Mouse (Mus musculus) adrenal gland, postnatal 25 days (tissue): Measurements from ENCODE around the gene Fgfr2. TPM values are rescaled to one million over a fixed set of nuclear protein-coding genes. Genes with fewer than 3 reads are reported as not detected.
A peak's percentile ranks its signal among the peaks of the same experiment; 100 is the strongest.

Experiments used
- DNase-seq: peaks from one replicate; pipeline ENCODE4 v3.0.0; 2021; ENCODE audit warnings: mixed read lengths
- total RNA-seq: library from RNA; stranded (reverse); gene quantifications from 2 replicates; pipeline ENCODE4 v1.2.3, GENCODE M21; 2021

Gene Fgfr2
- total RNA-seq, 1 experiment from 2014 or later = 186 TPM

DNA sequence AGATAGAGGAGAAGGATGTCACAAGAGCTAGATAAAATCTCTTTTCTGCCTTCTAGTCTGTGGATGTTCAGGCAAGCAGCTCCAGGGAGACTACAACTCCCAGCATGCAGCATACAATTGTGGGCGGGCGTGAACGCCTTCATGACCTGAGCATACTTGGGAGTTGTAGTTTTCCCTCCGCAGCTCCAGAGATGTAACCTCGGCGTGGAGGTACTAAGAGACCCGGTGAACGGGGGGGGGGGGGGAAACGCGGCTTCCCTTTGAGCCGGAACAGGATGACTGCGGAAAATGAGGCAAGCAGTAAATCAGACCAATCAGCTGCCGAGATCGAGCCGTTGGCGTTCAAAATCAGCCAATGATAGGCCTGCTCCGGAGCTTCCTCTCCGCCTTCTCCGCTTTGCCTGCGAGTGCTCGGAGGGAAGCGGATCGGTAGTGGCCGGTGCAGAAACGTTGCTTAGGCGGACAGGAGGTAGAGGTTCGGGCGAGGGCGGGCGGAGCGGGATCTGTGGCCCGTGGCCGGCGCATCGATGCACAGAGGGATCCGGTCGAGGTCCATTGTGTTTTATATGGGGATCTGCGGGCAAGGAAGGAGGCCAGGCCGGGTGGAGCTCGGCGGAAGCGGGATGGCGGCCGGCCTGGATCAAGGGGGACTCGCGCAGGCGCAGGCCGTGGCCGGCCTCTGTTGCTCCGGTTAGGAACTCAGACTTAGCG is 1563.0 kb downstream of the Fgfr2 start, which contains the start of gene Bub3:
TSS of gene Bub3 (plus strand) at position 237 of the 711 bp plus-strand sequence.
- peak; percentile 82 for DNase-seq

DNA sequence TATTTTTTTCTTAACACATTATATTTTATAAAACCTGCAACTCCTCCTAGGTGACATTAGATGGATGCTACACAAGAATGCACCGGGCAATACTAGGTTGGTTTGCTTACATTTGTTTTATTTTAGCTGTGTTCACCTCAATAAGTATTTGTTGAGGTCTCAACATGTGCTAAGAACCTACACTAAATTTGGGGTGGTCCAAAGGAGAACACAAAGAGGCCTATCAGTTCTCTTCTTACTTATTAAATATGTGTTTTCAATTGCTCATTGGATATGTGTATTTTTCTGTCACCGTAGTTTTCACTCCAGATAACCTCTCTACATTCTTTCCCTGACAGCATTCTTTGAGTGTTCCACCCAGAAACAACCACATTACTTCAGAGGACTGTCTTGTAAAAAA is 1565.4 kb downstream of the Fgfr2 start:
- no peak for DNase-seq

DNA sequence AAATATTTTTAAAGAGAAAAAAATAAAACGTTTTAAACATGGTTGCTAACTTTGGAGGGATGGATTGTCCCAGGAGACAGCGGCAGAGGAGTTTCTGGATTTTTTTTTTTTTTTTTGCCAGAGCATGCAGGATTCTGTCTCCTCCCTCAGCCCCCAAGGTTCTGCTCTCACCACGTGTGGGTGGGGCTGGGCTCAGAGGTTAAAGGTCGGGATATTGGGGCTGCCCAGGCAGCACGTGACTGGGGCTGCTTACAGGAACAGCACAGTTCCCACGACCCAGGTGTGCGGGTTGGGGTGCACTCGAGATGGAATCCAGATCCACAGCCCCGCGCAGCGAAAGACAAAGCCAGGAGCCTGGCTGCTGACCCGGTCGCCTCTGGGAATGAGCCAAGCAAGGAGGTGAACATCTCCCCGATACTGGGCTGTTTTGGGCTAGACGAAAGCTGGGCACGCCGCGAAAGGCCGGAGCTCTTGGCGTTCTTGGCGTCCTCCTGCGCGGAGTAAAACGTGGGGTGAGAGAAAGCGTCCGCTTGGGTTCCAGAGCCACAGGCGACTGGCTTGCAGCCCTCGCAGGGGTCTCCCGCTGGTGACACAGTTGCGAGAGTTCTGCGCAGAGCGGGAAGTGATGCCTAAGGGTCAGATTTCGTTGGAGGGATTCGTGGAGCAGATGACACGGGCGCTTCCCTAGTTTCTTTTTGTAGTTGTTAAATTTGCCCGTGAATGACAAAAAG is 1566.4 kb downstream of the Fgfr2 start:
- DNase-seq = no peak

DNA sequence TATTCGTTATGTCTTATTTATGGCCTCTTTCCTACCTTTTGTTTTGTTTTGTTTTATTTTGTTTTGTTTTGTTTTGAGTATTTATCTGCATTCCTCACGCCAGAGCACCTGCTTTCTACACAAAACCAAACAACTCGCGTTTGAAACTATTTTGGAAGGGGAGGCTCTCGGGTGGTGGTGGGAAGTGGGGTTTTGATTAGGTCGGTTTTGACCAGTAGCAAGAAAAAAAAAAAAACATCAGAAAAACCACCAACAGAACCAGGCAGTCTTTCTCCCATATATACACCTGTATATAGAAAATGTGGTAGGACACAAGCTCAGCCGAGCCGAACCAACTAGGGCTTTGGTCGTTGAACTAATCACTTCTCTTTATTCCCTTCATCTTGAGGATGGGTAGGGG is 1567.0 kb downstream of the Fgfr2 start:
- DNase-seq = no peak

DNA sequence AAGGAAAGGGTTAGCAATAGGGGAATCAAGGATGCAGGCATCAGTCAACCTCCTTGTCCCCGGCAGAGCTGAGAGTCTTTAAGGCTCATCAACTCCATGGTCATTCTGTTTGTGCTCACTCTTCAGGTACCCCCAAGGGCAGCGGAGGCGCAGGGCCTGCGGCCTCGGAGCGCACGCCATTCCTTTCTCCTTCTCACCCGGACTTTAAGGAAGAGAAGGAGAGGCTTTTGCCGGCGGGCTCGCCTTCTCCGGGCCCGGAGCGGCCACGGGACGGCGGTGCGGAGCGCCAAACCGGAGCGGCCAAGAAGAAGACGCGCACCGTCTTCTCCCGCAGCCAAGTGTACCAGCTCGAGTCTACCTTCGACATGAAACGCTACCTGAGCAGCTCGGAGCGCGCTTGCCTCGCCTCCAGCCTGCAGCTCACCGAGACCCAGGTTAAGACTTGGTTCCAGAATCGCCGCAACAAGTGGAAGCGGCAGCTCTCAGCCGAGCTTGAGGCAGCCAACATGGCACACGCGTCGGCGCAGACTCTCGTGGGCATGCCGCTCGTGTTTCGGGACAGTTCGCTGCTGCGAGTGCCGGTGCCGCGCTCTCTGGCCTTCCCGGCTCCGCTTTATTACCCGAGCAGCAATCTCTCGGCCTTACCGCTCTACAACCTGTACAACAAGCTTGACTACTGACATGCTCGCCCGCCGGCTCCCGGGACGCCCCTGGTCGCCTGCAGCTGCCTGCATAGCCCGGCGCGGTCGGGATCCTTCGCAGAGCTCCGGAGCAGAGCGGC is 1567.7 kb downstream of the Fgfr2 start:
- peak; percentile 19 for DNase-seq

DNA sequence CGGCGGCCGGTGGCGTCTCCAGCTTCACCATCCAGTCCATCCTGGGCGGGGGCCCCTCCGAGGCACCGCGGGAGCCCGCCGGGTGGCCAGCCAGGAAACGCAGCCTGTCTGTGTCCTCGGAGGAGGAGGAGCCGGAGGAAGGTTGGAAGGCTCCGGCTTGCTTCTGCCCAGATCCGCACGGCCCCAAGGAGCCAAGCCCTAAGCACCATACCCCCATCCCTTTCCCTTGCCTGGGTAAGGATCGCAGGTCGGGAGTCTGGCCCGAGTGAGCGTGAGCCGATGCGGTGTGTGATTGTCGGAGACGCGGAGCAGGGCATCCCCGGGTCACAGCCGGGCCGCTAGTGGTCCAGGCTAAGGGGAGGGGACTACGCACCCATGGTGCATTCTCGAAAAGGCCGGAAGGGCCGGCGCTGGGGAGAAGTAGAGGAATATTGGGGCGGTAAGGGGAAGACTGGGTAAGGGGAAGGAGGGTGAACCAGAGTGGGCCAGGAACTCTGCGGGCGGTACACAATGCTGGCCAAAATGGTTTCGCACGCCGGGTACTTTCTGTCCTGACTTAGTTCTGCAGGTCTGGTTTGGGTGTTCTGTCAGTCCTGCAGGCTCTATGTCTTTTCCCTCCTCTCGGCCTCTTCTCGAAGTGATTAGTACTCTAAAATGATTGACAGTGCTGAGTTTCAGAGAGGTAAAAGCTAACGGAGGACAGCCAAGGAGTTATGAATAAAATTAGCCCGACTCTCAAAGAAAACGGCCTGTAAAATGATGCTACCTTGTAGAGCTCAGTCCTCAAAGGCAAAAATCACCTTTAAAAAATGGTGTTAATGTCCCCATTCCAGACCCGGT is 1568.6 kb downstream of the Fgfr2 start:
- no peak for DNase-seq

DNA sequence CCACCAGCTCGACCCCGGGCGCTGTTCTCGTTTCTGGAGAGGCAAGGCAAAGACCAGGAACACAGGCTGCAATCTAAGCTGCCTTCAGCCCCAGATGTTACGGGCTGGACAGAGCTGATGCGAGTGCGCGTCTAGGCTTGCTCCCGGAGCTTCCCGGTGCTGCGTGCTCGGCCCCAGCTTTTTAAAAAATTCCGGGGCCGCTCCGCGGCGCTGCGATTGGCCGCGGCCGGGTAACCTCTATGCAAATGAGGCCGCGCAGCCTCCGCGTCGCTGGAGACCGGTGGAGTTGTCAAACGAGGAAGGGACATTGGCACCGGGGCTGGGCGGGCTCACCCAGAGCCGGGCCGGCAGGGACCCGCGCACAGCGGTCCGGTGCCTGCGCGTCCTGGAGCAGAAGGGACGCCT is 1569.4 kb downstream of the Fgfr2 start:
- DNase-seq = peak; percentile 51

DNA sequence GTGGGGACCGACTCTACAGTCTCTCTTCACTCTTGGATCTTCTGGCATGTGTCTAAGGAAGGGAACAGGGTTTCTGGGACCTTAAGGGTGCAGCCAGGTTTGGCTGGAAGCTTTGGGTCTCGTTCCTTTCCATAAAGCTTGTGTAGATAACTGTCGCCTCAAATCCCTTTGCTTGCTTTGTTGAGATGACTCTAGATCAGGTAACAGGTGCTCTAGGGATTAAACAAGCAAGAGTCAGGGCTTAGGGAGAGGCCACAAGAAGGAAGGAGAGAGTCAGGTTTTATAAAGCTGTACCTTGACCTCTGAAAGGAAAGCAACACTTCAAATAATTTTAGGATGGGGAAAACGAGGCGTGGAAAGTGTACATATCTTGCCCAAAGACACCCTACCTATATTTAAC is 1570.4 kb downstream of the Fgfr2 start:
- DNase-seq = no peak

DNA sequence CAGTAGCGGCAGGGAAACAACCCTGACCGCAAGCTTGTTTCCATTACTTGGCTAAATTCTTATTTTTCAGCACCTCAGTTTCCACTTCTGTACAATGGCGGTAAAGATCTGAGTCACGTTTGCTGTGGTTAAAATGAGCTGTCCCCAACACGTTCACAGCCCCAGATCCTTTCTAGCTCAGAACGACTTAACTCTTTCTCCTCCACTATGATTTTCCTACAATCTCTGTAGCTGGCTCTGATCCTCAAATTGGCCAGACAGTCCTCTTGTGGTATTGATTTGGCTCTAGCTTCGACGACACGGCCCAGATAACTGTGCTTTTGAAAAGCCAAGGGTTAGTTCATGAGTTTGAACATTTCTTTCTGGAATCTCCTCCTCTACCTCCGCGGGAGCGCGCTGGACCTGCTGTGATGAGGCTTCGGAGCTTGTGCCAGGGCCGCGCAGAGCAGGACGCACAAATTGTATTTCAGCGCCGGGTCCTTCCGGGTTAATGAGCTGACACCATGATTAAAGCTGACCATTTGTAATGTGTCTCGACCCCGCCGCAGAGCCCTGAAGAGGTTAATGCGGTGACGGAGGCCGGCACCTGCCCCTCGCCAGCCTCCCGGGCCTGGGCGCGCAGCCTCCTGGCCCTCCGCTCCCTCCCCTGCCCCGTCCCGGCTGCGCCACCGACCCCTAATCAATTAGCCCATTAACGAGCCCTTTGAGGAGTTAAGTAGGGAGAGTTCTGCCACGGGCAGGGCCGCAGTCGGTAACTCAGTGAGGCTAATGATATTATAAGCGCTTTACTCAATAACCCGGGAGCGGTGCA is 1571.0 kb downstream of the Fgfr2 start:
- no peak for DNase-seq

DNA sequence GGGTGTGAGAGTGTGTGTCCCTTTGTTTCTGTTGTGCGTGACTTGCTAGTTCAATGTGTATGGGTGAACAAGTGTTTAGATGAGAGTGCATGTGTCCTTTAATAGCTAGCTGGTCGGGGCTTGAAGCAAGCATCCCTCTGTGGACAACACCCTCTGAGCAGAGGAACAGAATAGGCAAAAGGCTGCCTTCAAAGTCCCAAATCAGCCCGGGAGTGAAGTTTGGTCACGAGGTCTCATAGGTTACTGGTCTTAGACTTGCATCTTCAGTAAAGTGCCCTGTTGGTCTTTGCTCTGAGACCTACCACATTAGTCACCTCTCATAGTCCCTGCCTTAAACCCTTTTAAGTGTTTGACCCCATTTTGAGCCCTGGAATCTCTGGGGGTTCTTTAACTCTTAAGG is 1571.7 kb downstream of the Fgfr2 start:
- no peak for DNase-seq

DNA sequence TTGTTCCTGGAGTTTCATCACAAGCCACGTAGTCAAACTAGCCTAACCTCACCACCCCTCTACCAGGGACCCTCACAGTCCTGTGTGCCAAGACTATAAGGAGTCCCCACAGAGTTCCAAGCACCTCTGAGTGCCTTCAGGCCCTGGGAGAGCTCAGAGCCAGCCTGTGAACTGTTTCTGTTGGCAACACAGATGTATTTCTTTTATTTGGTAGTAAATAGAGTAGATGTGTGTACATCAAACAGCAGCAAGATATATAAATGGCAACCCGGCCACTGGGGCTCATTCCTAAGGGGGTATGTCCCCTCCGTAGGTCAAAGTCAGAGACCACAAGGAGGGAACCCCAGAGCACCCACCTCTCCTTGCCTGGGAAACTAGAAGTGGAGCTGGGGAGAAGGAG is 1574.7 kb downstream of the Fgfr2 start, which contains the start of gene Hmx2:
TSS of gene Hmx2 (plus strand) at position 301 of the 400 bp plus-strand sequence.
- no peak for DNase-seq

DNA sequence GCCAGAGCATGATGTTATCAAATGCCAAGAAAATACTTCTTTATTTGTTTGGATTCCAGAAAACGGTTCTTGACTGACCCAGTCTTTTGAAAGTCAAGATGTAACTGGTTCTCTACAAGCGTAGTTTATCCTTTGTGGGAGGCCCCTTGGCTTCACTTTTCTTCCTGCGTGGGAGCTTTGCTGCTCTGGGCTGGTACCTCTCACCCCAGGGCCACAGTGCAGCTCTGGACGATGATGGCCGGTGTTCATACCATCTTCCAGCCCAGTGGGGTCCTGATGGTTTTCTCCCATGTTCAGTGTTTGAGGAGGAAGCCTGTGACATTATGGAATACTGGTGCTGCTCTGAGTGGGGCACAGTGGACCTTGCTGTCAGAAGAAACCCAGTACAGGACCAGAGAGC is 1575.7 kb downstream of the Fgfr2 start:
- DNase-seq = no peak

DNA sequence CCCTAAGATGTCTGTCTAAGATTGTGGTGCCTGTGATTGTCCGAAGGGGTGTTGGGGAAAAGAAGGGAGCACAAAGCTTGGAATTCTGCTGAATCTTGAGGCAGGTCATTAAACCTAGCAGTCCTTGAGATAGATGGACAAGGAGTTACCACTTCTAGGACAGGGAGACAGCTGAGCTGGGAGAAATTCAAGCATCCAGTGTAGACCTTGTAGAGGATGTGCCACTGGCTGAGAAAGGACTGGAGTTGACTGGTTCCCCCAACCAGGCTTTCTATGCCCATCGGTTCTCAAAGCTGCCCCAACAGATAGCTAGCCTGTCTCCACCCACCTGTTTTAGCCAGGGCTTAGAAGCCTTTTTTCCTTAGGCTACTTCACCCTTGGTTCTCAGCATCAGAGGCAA is 1576.7 kb downstream of the Fgfr2 start:
- no peak for DNase-seq

DNA sequence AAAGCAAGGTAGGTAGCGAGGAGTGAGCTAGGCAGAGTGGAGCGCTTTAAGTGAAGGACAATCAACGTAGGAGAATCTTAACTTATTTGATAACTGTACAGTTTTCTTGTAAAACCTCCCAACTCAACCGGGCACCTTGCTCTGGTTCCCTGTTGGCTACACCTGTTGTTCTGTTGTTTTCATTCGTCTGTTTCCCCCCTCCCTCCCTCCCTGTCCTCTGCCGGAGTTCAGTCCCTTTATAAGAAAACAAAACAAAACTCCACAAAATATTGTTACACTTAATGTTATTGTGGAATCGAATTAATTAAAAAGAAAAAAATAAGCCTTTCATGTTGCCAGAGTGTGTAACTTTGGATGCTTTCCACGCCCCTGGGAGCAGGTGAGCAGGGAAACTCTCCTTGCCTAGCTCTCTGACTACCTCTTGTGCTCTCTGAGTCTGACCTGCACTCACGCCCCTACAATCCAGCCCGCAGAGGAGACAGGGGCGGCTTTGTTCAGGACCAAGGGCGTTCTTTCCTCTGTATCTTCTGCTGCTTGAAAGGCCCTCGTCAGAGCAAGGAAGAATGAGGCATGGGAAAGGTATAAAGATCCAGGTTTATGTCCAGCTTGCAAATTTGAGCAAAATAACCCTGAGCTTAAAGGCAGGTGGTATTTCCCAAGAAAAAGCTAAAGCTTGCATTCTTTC is 1577.3 kb downstream of the Fgfr2 start:
- DNase-seq = no peak

DNA sequence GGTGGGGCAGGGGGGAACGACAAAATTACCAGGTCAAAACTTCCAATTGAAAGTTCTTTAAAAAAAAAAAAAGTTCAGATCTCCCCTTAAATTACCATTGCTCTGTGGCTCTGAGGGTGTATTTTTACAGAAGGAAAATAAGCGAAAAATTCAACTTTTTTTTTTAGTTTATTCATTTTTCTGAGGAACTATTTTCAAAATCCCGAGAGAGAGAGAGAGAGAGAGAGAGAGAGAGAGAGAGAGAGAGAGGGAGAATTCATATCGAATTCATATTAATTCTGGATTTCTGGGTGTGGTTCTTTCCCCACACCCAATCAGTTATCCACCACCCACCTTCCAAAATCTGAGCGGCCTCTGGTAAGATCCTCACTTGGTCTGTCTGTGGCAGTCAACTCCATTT is 1578.3 kb downstream of the Fgfr2 start:
- no peak for DNase-seq

DNA sequence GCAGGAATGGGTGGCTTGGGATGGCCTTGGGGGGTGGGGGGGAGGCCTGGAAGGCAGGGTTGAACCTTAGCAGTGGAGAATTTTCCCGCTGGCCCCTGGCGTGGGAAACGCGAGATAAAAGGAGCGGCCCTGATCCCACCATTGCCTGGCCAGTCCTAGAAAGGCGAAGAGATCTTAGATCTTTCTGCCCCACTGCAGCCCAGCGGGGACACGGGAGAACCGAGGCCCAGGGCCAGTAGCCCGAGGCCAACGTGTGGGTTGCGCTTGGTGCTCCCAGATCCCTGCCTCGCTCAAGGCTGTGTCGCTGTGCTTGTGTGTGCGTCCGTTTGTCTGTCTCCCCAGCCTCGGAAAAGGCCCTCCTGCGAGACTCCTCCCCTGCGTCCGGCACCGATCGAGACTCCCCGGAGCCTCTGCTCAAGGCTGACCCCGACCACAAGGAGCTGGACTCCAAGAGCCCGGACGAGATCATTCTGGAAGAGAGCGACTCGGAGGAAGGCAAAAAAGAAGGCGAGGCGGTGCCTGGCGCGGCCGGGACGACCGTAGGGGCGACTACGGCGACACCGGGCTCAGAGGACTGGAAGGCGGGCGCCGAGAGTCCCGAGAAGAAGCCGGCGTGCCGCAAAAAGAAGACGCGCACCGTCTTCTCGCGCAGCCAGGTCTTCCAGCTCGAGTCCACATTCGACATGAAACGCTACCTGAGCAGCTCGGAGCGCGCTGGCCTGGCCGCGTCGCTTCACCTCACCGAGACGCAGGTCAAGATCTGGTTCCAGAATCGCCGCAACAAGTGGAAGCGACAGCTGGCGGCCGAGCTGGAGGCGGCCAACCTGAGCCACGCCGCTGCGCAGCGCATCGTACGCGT is 1579.3 kb downstream of the Fgfr2 start:
- peak; percentile 6 for DNase-seq

DNA sequence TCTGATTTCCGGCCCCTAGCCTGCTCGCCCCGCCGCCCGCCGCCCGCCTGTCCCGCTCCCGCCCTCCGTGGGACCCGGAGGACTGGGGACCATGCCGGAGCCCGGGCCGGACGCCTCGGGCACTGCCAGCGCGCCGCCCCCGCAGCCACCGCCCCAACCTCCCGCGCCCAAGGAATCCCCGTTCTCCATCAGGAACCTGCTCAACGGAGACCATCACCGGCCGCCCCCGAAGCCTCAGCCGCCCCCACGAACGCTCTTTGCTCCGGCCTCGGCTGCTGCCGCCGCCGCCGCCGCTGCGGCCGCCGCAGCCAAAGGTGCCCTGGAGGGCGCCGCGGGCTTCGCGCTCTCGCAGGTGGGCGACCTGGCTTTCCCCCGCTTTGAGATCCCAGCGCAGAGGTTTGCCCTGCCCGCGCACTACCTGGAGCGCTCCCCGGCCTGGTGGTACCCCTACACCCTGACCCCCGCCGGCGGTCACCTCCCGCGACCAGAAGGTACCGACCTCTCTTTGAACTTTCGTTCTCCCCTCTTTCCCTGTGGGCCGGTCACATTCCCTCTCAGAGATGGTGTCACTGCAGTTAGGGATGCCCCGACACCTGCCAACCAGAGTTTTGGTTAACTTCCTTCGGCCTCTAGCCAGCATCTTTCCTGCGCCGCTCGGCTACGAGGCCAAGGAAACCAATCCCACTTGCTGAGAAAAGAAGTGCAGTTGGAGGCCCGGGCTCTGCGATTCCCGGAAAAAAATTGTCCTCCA is 1580.1 kb downstream of the Fgfr2 start:
- peak; percentile 5 for DNase-seq

DNA sequence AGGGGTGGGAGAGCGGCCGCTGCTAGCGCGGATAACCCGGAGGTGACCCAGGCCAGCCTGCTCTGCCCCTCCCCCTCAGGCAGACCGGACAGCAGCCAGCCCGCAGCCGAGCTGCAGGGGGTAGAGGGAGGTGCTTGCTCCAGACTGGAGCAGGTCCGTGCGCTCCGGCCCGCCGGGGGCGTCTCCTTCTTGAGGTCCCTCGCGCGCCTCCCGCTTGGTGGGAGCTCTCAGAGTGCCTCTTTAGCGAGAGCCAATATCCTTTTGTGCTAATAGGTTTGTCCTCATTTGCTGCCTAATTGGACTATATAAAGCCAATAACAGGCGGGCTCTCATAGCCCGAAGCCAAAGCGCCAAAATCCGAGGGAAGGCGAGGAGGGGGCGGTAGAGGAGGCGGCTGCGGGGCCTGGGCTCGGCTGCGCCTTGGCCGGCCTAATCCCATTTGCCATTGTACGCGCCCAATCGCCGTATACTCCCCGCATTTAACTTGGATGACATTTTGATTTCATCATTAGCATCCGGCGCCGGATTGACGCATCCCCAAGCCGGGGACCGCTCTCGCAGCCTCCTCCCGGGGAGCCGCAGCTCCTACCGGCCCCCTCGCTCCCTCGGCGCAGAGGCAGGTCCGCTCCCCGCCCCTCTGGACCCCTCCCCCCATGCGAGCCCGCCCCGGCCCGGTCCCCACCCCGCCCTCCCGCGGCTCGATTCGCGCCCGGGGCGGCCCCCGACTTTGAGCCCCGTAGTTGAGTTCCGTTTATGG is 1580.9 kb downstream of the Fgfr2 start, which contains the start of gene Hmx3:
TSS of gene Hmx3 (plus strand) at position 753 of the 757 bp plus-strand sequence.
- peak; percentile 9 for DNase-seq
